Mouse (Mus musculus) midbrain, postnatal 0 days (tissue): ENCODE measurements at regions not wholly inside any gene's neighbourhood (a gene's known extent, or its start where the extent isn't known, plus 50 kb on each side); places are given as distances from the start of the nearest gene placed in this dataset.

Source experiments
- ATAC-seq: fragments of 200-750 bp; cut with Nextera tagmentation; 2 replicates; pipeline ENCODE4 v1.8.0; 2017; ENCODE audit warnings: moderate number of reproducible peaks, mild to moderate bottlenecking, moderate TSS enrichment, moderate library complexity; ENCODE audit not compliant: low FRiP score
- DNase-seq: peaks from one replicate; pipeline ENCODE4 v3.0.0-alpha.2; 2015; ENCODE audit warnings: low spot score
- H3K27ac ChIP-seq: fragments of 300-500 bp; sonication (generic); 2 replicates; pipeline ENCODE4 v1.5.1; 2014; ENCODE audit warnings: low read depth, mild to moderate bottlenecking, low read length, mixed read lengths
- H3K27me3 ChIP-seq: fragments of 300-500 bp; sonication (generic); 2 replicates; pipeline ENCODE4 v1.6.1; 2014; ENCODE audit warnings: low read length, control low read depth, mixed read lengths; ENCODE audit not compliant: insufficient read depth
- H3K36me3 ChIP-seq: fragments of 300-500 bp; sonication (generic); 2 replicates; pipeline ENCODE4 v1.6.1; 2014; ENCODE audit warnings: low read length, control low read depth, mixed read lengths; ENCODE audit not compliant: insufficient read depth
- H3K4me1 ChIP-seq: fragments of 300-500 bp; sonication (generic); 2 replicates; pipeline ENCODE4 v1.6.1; 2014; ENCODE audit warnings: mild to moderate bottlenecking, control low read depth, antibody characterized with exemption, low read length, mixed read lengths; ENCODE audit not compliant: insufficient read depth
- H3K4me2 ChIP-seq: fragments of 300-500 bp; sonication (generic); 2 replicates; pipeline ENCODE4 v1.6.1; 2014; ENCODE audit warnings: low read depth, mild to moderate bottlenecking, low read length, mixed read lengths; ENCODE audit not compliant: poor library complexity, severe bottlenecking
- H3K4me3 ChIP-seq: fragments of 300-500 bp; sonication (generic); 2 replicates; pipeline ENCODE4 v1.5.1; 2014; ENCODE audit warnings: low read depth, mild to moderate bottlenecking, low read length, moderate library complexity
- H3K9ac ChIP-seq: fragments of 300-500 bp; sonication (generic); replicated peaks from 2 replicates; pipeline ENCODE4 v1.6.1; 2014; ENCODE audit warnings: mild to moderate bottlenecking, low read length, moderate library complexity, mixed read lengths; ENCODE audit not compliant: poor library complexity, severe bottlenecking
- H3K9me3 ChIP-seq: fragments of 300-500 bp; sonication (generic); 2 replicates; pipeline ENCODE4 v1.6.1; 2016; ENCODE audit warnings: low read length, control low read depth
- CTCF ChIP-seq: IDR thresholded peaks from 2 replicates; pipeline ENCODE4 v1.5.1; 2016; ENCODE audit warnings: antibody characterized with exemption, mild to moderate bottlenecking
- WGBS: fragments of 180-500 bp; shearing (Covaris S2); extraction: QIAGEN DNeasy Blood & Tissue Kit; methylation state at CpG from one replicate; pipeline ENCODE4 v1.1.7; 2014; 5-methylcytosine and 5-hydroxymethylcytosine counted together

DNA sequence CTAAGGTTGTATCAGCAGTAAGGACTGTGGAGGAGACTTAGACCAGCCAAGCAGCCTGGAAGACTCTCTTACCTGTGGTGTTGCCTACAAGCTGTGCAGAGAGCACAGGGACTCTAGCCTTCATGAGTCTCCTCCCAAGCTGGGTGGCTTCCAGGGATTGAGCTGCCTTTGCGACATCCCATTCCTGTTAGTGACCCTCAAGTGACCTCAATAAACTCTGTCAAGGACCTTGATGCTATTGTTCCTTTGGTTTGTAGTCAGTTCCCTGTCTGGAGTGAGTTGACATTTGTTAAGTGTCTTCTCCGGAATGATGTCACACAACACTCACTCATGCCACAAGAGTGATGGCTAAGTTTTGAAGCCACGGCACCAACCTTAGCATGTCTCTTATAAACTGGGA, 211.0 kb downstream of the Cd83 start:
- Histone ChIP-seq H3K4me1 (no peaks in the 10 kb centered on the region), H3K27ac (no peak overlapping the region), H3K4me2 (no peak overlapping the region), H3K9ac (no peak overlapping the region), H3K36me3 (no peaks in the 10 kb centered on the region), H3K27me3 (no peaks in the 10 kb centered on the region), H3K9me3 (no peaks in the 10 kb centered on the region), H3K4me3 (no peak overlapping the region)
- 78% methylated on average over 3 of the region's 3 CpGs for WGBS
- ATAC-seq: no peak
- no peak for DNase-seq
- no peak for TF ChIP-seq CTCF

DNA sequence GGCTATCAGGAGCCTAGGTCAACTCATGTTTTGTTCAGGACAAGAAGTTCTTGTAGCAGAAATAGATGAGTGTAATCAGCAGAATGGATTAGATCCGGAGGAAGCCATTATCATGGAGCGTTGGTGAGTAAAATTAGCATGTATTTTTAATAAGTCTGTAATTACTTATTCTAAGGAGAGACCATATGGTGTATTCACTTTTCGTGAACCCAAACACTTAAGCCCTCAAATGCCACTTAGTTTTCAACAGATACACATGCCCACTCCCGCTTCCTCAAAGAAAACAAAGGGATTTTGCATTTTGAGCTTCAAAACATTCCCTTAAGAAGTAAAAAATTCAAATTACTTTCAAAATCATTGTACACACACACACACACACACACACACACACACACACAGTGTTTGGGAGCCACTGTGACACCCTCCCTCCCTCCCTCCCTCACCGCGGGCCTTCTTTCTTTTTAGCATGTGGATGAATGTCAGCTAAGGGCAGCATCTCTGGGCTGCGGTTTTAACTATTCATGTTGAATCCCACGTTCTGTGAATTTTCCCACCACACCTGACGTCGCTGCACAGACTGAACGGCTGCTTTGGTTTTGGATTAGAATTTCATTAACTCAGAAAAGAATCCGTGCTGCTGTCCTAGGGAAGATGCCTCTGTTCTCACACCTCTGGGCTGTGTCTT, 217.4 kb downstream of the Cd83 start:
- DNase-seq: no peak

DNA sequence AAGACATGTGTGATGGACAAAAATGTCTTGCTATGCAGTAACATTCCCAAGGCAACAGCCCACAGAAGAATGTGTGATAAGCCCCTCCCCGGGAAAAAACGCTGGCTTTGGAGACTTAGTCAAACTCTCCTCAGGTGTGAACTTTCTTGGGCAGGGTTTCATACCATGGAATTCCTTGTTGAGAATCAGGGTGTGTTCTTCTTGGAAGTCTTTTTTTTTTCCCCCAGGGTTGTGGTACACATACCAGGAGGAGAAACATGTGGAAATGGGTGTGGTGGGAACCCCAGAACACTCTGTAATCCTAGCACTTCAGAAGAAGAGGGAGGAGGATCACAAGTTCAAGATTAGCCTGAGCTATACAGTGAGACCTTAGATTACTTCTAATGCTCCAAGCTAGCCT, 228.3 kb downstream of the Cd83 start:
- H3K27me3 ChIP-seq: 0 out of 2 replicates have a peak, but pooled peaks cover 3% of the 10 kb centered on the region
- ATAC-seq: no peak
- TF ChIP-seq CTCF: no peak
- H3K4me3 ChIP-seq: no peak overlapping the region
- no peak overlapping the region for H3K27ac ChIP-seq
- no peak for DNase-seq
- 83% methylated on average over 2 of the region's 2 CpGs for WGBS
- H3K9me3 ChIP-seq: no peaks in the 10 kb centered on the region
- H3K4me2 ChIP-seq: no peak overlapping the region
- no peak overlapping the region for H3K9ac ChIP-seq
- H3K36me3 ChIP-seq: no peaks in the 10 kb centered on the region
- no peaks in the 10 kb centered on the region for H3K4me1 ChIP-seq

More for the DNA sequence above, 217.4 kb downstream of the Cd83 start:
- ATAC-seq: no peak
- Histone ChIP-seq H3K27ac (no peak overlapping the region), H3K4me1 (no peaks in the 10 kb centered on the region), H3K9ac (no peak overlapping the region), H3K27me3 (no peaks in the 10 kb centered on the region), H3K9me3 (no peaks in the 10 kb centered on the region), H3K36me3 (no peaks in the 10 kb centered on the region), H3K4me3 (no peak overlapping the region), H3K4me2 (no peak overlapping the region)
- TF ChIP-seq CTCF: no peak
- 41% methylated on average over 12 of the region's 12 CpGs for whole genome bisulfite sequencing

DNA sequence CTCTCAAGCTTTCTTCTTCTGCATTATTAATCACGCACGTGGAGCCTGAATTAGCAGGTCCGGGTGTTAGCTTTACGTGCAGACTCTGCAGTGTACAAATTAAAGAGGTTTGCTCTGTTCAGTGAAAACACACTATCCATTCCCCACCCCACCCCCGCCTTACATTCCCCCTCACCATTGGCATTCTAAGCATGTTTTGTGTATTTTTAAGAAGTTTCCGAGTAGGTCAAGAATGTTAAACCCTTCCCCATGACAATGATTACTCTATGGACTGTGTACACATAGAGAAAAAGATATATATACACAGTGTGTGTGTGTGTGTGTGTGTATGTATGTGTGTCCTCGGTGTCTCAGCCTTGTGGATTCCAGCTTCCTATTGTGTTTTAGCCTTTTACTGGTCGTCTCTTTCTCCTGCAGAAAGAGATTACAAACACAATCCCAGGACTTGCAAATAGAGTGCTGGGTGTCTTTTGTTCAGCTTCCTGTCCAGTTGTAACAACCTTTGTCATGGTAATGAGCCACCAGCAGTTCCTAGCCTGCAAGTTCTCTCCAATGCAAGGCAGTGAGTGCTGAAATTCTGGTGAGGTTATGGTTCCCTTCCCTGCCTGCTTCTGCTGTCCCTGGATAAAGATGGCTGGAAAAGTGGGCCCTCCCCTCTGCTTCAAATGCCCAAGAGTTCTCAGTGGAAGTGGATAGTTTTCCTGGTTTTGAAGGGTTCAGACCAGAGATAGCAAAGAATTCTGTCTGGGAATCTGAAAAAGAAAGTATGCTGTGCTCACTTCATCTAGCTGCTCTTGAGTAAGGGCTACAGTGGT, 234.1 kb downstream of the Cd83 start:
- Histone ChIP-seq H3K4me3 (no peak overlapping the region), H3K4me1 (peaks cover 5% of the 10 kb centered on the region; the same call in 1 of the 2 replicates), H3K9ac (no peak overlapping the region), H3K27me3 (0 out of 2 replicates have a peak, but pooled peaks cover 3% of the 10 kb centered on the region), H3K4me2 (peak overlapping the region; percentile 25; the same call in 1 of the 2 replicates), H3K27ac (no peak overlapping the region), H3K9me3 (no peaks in the 10 kb centered on the region), H3K36me3 (no peaks in the 10 kb centered on the region)
- WGBS: 9% methylated on average over 8 of the region's 8 CpGs
- TF ChIP-seq CTCF: no peak
- no peak for ATAC-seq
- peak; percentile 36 for DNase-seq

DNA sequence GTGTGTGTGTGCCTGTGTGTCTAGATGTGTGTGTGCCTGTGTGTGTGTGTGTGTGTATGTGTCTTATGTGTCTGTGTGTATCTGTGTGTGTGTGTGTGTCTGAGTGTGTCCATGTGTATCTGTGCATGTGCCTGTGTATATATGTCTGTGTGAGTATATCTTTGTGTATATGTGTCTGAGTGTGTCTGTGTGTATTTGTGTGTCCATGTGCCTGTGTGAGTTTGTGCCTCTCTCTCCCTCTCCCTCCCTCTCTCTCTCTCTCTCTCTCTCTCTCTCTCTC, 234.7 kb downstream of the Cd83 start:
- Histone ChIP-seq H3K4me2 (no peak overlapping the region), H3K36me3 (no peaks in the 10 kb centered on the region), H3K9ac (no peak overlapping the region), H3K27ac (no peak overlapping the region), H3K27me3 (0 out of 2 replicates have a peak, but pooled peaks cover 3% of the 10 kb centered on the region), H3K9me3 (no peaks in the 10 kb centered on the region), H3K4me3 (no peak overlapping the region), H3K4me1 (peaks cover 5% of the 10 kb centered on the region; the same call in 1 of the 2 replicates)
- ATAC-seq (no peak), DNase-seq (no peak)
- TF ChIP-seq CTCF: no peak

DNA sequence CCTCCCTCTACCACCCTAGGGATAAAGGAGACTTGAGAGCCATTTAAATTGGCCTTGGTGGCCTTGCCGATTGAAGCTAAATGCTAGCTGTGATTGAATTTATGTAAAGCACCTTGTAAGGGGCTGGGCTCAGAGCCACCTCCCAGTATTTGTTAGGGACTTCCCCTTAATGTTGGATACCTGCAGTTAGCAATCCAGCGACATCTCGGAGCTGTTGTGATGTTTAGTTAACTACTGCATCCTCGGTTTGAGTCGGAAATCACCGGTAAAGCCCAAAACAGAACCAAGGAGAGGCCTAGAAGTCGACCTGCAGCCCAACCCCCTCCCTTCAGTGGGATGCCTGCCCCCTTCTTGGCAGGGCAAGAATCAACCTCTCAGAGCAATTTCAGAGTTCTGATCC, 236.3 kb downstream of the Cd83 start:
- ATAC-seq: no peak
- H3K4me2 ChIP-seq: no peak overlapping the region
- no peak for DNase-seq
- H3K4me3 ChIP-seq: no peak overlapping the region
- TF ChIP-seq CTCF: no peak
- WGBS: 32% methylated on average over 7 of the region's 7 CpGs
- peaks cover 5% of the 10 kb centered on the region; the same call in 1 of the 2 replicates for H3K4me1 ChIP-seq
- no peaks in the 10 kb centered on the region for H3K9me3 ChIP-seq
- no peak overlapping the region for H3K9ac ChIP-seq
- H3K27me3 ChIP-seq: 0 out of 2 replicates have a peak, but pooled peaks cover 2% of the 10 kb centered on the region
- H3K27ac ChIP-seq: no peak overlapping the region
- H3K36me3 ChIP-seq: no peaks in the 10 kb centered on the region
